Mouse (Mus musculus): ENCODE measurements at regions not wholly inside any gene's neighbourhood (a gene's known extent, or its start where the extent isn't known, plus 50 kb on each side); places are given as distances from the start of the nearest gene placed in this dataset.

DNA sequence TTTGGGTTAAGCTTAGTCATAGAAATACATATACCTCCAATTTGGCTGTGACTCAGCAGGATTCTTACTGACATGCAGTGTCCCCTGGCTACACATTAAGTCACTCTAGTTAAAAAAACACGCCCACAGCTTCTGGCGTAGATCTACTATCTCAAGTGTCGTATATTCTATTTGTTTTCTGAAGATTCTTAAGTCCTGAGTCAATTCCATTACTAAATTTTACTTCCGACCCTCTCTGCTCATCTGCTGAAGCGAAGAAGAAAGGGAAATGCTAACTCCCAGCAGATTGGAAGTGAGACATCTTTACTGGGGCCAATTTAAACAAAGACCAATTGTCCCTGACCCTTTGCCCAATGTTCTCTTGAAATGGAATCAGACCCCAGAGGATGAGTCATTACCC is 80.4 kb upstream of the Sgk1 start:
- TF ChIP-seq POLR2A (IDR thresholded peaks at IDR 0.05; ENCODE audit: low read depth, low read length) (no peak), CTCF (IDR thresholded peaks at IDR 0.05; ENCODE audit: extremely low read depth, insufficient read length, insufficient replicate concordance, low read depth, low read length) (no peak)
